Mouse (Mus musculus) bone marrow, adult 2 months (tissue): ENCODE results near the gene Emb. TPM values are rescaled to one million over a fixed set of nuclear protein-coding genes. Genes with fewer than 3 reads are reported as not detected.
A peak's percentile ranks its signal among the peaks of the same experiment; 100 is the strongest.

ENCODE experiments used
- H3K27ac ChIP-seq: fragments of 200-500 bp; 2 replicates; pipeline ENCODE4 v1.5.1; 2012; ENCODE audit warnings: low read depth, mild to moderate bottlenecking, control low read depth, inconsistent platforms, low read length; ENCODE audit not compliant: control insufficient read depth, poor library complexity, insufficient read depth
- H3K4me1 ChIP-seq: fragments of 200-500 bp; 2 replicates; pipeline ENCODE4 v1.6.1; 2011; ENCODE audit warnings: low read length; ENCODE audit not compliant: control insufficient read depth, insufficient read depth
- H3K4me3 ChIP-seq: fragments of 200-500 bp; replicated peaks from 2 replicates; pipeline ENCODE3; 2011; ENCODE audit warnings: mild to moderate bottlenecking, low read depth, low read length, control low read depth; ENCODE audit not compliant: control insufficient read depth
- CTCF ChIP-seq: fragments of 200-500 bp; IDR thresholded peaks from 2 replicates; pipeline ENCODE4 v1.5.1; 2011; ENCODE audit warnings: low read length, control low read depth; ENCODE audit not compliant: control insufficient read depth, insufficient read depth
- POLR2A ChIP-seq: fragments of 200-500 bp; IDR thresholded peaks from 2 replicates; pipeline ENCODE4 v1.6.1; 2011; ENCODE audit warnings: low read depth, mild to moderate bottlenecking, control low read depth, low read length, borderline replicate concordance; ENCODE audit not compliant: control insufficient read depth
- WGBS: fragments of 180-500 bp; shearing (Covaris S2); methylation state at CpG from one replicate; pipeline ENCODE4 v1.1.7; 2018; 5-methylcytosine and 5-hydroxymethylcytosine counted together
- polyA plus RNA-seq: library from polyadenylated mRNA; stranded (reverse); fragments of >200 nt; gene quantifications from 2 replicates; pipeline ENCODE4 v1.2.4, GENCODE M21; 2011; ENCODE audit warnings: low replicate concordance; ENCODE audit not compliant: missing spikeins, insufficient read depth, insufficient read length

Gene Emb
- polyA plus RNA-seq, 1 experiment: 40.9 TPM

DNA sequence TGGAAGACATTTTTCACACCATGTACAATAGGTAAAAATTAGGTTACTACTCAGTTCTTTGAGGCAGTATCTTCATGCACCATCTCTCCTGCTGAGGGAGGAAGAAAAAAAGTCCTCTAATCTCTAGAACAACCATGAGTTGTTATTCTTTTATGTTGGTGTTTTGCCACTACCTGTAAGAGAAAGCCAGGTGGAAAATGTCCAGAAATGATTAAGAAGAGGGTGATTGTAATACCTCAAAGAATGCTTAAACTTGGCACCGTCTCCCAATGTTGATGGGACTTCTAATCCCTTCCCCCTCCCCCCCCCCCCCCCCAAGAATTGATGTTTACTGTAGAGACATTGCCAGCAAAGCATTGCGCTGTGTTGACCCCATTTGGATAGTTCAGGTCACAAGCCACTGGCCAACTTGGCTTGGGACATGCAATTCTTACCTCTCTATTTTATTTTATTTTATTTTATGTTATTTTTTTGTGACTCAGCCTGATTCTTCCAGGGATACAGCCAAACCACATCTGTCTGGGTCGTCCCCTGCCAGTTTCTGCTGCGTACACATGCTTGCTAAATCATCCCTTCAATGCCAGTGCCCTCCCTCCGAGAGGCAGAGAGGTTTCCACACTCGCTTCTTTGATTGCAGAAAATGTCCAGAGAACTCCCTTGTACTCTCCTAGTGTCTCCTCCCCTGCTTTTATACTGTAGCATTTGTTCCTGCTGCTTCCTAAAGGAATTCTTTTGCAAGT, 22.2 kb downstream of the Emb start:
- Histone ChIP-seq H3K4me1 (peaks cover under 1% of the 10 kb centered on the region; the same call in 1 of the 2 replicates), H3K4me3 (no peak overlapping the region), H3K27ac (no peak overlapping the region)
- TF ChIP-seq CTCF: no peak
- TF ChIP-seq POLR2A: no peak
- 51% methylated on average over 6 of the region's 6 CpGs for WGBS

DNA sequence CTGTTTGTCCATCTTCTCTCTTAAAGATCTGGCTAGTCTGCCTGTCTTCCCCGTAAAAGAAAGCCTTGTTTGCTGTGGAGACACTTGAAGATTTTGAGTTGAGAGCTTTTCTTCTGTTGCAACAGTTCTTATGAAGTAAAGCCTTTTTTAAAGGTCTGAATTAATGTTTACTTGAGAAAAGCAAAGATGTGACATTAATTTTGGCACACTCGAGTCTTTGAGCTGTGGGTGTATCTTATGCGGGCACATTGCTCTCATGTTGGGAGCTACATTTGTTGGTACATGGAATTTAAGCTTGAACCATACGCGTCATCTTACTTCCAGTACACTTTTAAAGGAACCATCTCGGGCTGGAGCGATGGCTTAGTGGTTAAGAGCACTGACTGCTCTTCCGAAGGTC, 25.5 kb downstream of the Emb start:
- Histone ChIP-seq H3K4me1 (peaks cover 5% of the 10 kb centered on the region; the same call in 1 of the 2 replicates), H3K4me3 (no peak overlapping the region), H3K27ac (no peak overlapping the region)
- WGBS: 88% methylated on average over 8 of the region's 8 CpGs
- TF ChIP-seq POLR2A: no peak
- TF ChIP-seq CTCF: no peak

DNA sequence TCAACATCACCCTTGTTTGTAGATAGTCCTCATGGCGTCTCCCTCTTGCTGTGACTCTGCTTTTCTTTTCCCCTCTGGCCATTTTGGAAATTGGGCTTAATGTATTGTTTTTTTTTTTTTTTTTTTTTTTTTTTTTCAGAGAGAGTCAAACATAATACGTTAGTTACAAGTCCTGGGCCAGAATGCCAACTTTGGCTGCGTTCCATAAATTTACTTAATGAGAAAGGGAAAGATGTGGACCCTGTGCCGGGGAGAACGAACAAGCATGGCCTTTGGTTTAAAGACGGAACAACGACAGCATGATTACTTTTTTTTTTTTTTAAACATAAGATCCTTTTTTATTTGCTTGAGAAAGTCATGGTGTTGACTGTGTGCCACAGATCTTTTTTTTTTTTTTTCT, 26.1 kb downstream of the Emb start:
- H3K4me3 ChIP-seq: no peak overlapping the region
- no peak overlapping the region for H3K27ac ChIP-seq
- peaks cover 6% of the 10 kb centered on the region; the same call in 1 of the 2 replicates for H3K4me1 ChIP-seq
- WGBS: 67% methylated on average over 7 of the region's 7 CpGs
- TF ChIP-seq CTCF (no peak), POLR2A (no peak)

DNA sequence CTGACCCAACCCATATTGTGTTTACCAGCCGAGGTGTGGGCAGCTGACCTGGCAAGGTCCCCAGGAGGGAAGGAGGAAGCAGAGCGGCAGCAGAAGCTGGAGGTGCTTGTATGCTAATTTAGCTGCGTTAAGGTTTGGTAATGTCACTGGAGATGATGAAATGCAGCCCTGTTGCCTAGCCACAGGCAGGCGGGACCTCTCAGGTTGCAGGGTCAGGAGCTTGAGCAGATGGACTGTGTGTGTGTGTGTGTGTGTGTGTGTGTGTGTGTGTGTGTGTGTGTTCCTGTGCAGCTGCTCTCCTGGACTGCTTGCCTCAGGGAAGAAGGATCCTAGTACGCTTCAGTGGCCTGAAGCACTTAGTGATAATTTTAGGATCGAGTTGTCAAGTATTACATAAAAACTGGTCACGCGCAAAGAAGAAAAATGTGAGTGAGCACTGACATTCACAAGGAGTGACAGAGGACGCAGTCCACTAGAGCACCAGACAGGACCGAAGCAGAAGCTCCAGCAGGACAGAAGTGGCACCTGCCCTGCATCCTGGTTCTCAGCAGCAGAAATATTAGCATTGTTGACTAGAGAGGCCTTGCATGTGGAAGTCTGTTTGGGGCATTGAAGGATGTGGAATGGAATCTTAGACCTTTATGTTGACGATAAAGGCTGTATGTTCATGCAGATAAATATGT, 27.3 kb downstream of the Emb start:
- WGBS: 22% methylated on average over 11 of the region's 11 CpGs
- Histone ChIP-seq H3K27ac (peak overlapping the region; percentile 17; the same call in 1 of the 2 replicates), H3K4me1 (peaks cover 7% of the 10 kb centered on the region; the same call in 1 of the 2 replicates), H3K4me3 (peak overlapping the region; percentile 8)
- no peak for TF ChIP-seq CTCF
- TF ChIP-seq POLR2A: no peak

DNA sequence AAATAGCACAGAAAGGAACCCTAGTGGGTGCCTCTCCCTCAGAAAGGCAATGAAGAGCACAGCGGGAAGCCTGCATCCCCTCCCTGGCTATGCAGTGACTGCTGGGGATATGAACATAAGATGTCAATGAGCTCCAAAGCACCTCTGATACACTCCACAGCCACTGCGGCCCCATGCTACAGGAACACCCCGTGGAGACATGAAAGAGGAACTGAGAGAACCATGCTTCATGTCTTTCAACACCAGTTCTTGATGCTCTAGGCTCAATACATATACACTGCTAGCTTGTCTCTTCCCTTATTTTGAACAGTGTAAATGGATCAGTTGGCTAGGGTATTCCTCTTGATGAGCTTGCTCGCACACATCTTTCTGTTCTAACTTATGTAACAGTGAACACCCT, 28.8 kb downstream of the Emb start:
- H3K4me3 ChIP-seq: no peak overlapping the region
- 19% methylated on average over 4 of the region's 4 CpGs for WGBS
- H3K27ac ChIP-seq: peak overlapping the region; percentile 79
- TF ChIP-seq CTCF (no peak), POLR2A (no peak)
- H3K4me1 ChIP-seq: peaks cover 7% of the 10 kb centered on the region; the same call in 1 of the 2 replicates

DNA sequence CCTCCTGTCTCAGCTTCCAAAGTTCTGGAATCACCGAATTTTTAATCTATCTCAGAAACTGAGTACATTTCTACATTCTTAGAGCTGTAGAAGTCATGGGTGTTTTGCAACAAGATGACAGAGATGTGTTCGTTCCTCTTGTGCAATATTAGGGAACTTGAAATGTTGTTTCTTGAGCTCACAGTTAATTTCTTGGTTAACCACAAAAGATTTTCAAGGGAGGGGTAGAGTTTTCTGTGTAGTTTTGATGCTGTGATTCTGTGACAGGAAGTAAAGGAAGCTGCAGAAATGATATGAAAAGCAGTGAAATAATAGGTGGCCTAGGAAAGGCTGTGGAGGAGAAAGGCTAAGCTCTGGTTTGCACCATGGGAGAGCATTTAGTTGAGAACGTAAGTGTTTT, 33.7 kb downstream of the Emb start:
- WGBS: under 1% methylated on average over 3 of the region's 3 CpGs
- Histone ChIP-seq H3K27ac (peak overlapping the region; percentile 62; the same call in 1 of the 2 replicates), H3K4me1 (peaks cover 6% of the 10 kb centered on the region; the same call in 1 of the 2 replicates), H3K4me3 (no peak overlapping the region)
- no peak for TF ChIP-seq POLR2A
- no peak for TF ChIP-seq CTCF

DNA sequence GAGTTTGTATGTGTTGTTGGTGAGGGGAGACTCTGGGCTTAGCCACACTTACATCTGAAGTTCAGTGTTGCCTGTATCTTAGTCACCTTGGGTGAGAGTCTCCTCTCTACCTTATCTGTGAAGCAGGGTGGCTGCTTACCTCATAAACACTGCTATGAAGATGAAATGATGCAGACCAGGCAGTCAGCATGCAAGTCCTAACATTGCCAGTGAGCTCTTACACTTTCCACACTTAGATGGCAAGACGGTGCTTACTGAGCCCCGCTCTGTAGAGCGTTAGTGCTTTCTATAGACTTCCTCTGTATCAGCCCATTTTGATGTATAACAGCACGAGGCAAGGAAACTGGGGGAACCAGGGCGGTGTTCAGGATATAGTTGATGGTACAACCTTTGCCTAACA, 34.3 kb downstream of the Emb start:
- Histone ChIP-seq H3K4me1 (peaks cover 6% of the 10 kb centered on the region; the same call in 1 of the 2 replicates), H3K27ac (peak overlapping the region; percentile 62; the same call in 1 of the 2 replicates), H3K4me3 (peak overlapping the region; percentile 10)
- TF ChIP-seq CTCF (no peak), POLR2A (no peak)
- WGBS: 25% methylated on average over 5 of the region's 5 CpGs

DNA sequence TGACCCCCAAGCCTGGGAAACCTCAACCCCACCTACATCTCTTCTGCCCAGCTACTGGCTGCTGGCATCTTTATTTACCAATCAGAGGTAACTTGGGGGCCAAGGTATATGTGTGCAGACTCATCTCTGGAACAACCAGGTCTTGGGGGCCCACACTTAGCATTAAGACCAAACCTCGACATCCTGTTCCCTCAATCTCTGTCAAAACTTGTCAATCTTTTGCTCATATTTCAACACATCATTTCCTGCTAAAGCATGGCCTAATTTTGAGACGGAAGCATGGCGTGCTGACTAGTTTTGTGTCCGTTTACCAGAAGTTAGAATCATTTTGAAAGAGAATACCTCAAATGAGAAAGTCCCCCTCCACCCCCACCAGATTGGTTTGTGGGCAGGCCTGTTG, 52.4 kb downstream of the Emb start:
- TF ChIP-seq CTCF: no peak
- TF ChIP-seq POLR2A: no peak
- H3K4me3 ChIP-seq: no peak overlapping the region
- WGBS: 20% methylated on average over 4 of the region's 4 CpGs
- H3K4me1 ChIP-seq: no peaks in the 10 kb centered on the region; the same call in 1 of the 2 replicates
- H3K27ac ChIP-seq: peak overlapping the region; percentile 38; the same call in 1 of the 2 replicates
